Mouse (Mus musculus): ENCODE data around the gene Cinp. TPM values are rescaled to one million over a fixed set of nuclear protein-coding genes. Genes with fewer than 3 reads are reported as not detected.
A peak's percentile ranks its signal among the peaks of the same experiment; 100 is the strongest.

Cinp gene
- polyA plus RNA-seq, 1 experiment from 2014 or later, result 83.6 TPM

DNA sequence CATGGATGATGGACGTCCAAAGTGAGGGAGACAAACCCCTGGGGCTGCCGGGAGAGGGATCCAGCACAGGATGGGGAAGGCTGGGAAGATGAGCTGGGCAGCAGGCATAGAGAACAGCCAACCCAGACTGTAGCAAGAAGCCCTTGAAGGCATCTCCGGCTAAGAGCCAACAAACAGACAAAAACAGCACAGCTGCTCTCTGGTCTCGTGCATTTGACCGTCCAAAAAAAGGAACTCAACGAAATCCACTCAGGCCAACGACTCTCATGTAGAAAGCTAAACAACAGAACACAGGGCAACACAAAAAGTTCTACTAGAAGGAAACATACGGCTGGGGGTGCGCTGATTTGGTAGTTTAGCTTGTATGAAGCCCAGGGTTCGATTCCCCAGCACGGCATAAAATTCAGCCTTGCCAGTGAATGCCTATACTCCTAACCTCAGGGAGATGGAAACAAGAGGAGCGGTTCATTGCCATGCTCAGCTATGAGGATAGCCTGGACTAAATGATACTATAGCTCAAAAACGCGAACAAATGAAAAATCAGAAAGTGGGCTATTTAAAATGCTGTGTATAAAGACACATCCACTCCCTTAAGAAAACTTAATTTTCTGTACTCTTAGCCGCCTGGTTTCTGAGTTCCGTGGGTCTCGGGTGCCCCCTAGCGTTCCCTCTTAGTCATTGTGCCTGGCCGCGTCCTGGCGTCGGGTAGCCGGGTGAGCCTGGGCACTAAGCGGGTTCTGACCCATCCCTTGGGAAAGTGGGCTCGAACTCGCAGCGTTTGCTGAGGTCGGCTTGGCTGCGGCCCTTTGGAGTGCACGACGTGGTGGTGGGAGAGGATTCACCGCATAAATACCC lies 45.5 kb downstream of the Cinp start:
- no peak for ATAC-seq (ENCODE audit: low FRiP score, low read depth)
- H3K4me3 ChIP-seq, result peak overlapping the region; percentile 36
- peaks cover 17% of the 10 kb centered on the region for H3K27me3 ChIP-seq
- H3K36me3 ChIP-seq, result no peaks in the 10 kb centered on the region
- peaks cover 39% of the 10 kb centered on the region for H3K4me1 ChIP-seq (replicated peaks)
- 21% methylated on average over 32 of the region's 32 CpGs for WGBS
- no peak overlapping the region for H3K9ac ChIP-seq
- no peak overlapping the region for H3K27ac ChIP-seq (replicated peaks)
- H3K4me2 ChIP-seq, result peak overlapping the region; percentile 59
- H3K9me3 ChIP-seq, result no peaks in the 10 kb centered on the region

DNA sequence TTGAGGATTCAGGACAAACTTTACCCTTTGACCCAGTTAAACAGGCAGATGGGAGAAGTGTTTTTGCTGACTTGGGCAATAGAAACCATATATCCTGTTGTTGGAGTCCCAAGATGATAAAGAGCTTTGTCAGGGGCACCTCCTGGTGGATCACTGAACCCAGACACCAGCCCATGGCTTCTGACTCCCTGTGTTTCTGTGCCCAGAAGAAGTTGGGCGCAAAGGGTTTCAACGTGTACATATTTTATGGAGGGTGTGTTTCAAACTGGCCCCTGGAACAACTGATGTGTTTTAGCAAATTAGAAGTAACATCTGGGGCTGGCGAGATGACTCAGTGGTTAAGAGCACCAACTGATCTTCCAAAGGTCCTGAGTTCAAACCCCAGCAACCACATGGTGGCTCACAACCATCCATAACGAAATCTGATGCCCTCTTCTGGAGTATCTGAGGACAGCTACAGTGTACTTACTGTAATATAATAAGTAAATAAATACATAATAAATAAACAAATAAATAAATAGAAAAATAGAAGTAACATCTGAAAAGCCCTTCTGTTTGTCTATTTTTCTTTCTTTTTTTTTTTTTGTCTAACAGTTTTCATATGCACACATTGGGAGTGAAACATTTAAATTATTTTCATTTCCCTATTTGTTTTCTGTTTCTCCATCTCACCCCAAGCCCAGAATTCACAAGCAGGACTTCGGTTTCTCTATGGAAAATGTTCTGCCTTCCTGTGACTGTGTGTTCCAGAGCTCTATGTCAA lies 47.0 kb downstream of the Cinp start:
- Histone ChIP-seq H3K27me3 (peaks cover 14% of the 10 kb centered on the region), H3K4me3 (no peak overlapping the region), H3K36me3 (no peaks in the 10 kb centered on the region), H3K4me2 (no peak overlapping the region), H3K4me1 (replicated peaks) (peaks cover 48% of the 10 kb centered on the region), H3K27ac (replicated peaks) (no peak overlapping the region), H3K9me3 (no peaks in the 10 kb centered on the region), H3K9ac (no peak overlapping the region)
- ATAC-seq (ENCODE audit: low FRiP score, low read depth), result no peak
- 69% methylated on average over 5 of the region's 5 CpGs for WGBS

DNA sequence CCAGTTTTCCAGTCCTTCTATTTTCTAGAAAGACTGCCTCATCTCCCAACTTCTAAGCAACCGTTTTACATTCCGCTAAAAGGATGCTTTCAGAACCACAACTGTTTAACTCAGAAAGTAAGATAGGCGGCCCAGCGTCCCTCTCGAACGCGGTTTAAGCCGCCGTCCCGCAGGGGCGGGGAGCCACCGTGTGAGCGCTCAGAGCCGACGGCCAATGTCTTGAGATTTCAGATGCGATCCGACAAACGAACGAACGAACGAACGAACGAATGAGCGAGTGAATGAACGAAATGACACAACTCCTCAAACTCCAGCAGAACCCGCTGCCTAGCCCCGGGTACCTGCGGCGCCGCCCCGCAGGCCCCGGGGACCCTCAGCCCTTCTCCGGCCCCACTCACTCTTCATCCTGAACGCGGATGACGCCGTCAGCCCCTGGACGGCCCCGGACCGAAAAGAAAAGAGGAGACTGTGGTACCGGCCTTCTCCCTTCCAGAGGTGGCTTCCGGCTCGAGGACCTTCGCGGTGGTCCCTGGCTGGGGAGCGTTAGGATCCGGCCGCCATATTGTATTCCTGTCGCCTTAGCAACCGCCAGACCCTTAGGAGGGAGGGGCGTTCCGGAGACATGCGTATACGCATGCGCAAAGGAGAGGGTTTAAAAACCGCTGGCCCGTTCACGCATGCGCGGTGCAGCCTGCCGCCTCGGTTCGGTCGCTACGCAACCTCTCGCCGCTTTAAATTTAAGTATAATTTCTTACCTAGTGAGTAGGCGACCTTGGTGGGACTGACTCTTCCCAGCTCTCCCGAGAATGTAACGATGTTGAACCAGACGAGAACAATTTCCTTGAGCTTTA lies 48.4 kb downstream of the Cinp start, which contains the start of gene Mok:
TSS of gene Mok (minus strand) at position 592 of the 851 bp plus-strand sequence.
- peak within 1 kb of the TSS; percentile 80 for H3K4me3 ChIP-seq
- no peaks in the 10 kb centered on the region for H3K9me3 ChIP-seq
- H3K4me1 ChIP-seq (replicated peaks), result peaks cover 47% of the 10 kb centered on the region
- H3K36me3 ChIP-seq, result no peaks in the 10 kb centered on the region
- 0 out of 2 replicates have a peak, but pooled peaks cover 2% of the 10 kb centered on the region for H3K27me3 ChIP-seq
- under 1% methylated on average over 71 of the region's 71 CpGs for WGBS
- peak within 1 kb of the TSS; percentile 63 for H3K9ac ChIP-seq
- peak; percentile 88 for ATAC-seq (ENCODE audit: low FRiP score, low read depth)
- peak within 1 kb of the TSS; percentile 77 for H3K27ac ChIP-seq (replicated peaks)
- H3K4me2 ChIP-seq, result peak within 1 kb of the TSS; percentile 64

DNA sequence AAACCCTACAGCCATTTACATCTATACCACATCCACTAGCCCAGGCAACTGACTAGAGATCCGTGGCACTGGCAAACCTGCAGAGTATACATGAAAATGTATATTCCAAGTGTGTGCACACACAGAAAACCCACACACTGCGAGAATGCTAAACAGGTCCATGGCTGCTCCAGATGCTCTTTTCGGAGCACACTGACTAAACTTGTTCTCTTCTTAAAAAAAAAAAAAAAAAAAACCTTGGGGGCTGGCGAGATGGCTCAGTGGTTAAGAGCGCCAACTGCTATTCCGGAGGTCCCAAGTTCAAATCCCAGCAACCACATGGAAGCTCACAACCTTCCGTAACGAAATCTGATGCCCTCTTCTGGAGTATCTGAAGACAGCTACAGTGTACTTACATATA lies 51.1 kb downstream of the Cinp start:
- H3K27ac ChIP-seq (replicated peaks), result peak overlapping the region; percentile 65; the same call in 1 of the 2 replicates
- no peaks in the 10 kb centered on the region for H3K9me3 ChIP-seq
- H3K4me1 ChIP-seq (replicated peaks), result peaks cover 29% of the 10 kb centered on the region
- no peak overlapping the region for H3K9ac ChIP-seq
- 87% methylated on average over 8 of the region's 8 CpGs for WGBS
- no peaks in the 10 kb centered on the region for H3K27me3 ChIP-seq
- no peak for ATAC-seq (ENCODE audit: low FRiP score, low read depth)
- no peak overlapping the region for H3K4me3 ChIP-seq
- no peaks in the 10 kb centered on the region for H3K36me3 ChIP-seq
- no peak overlapping the region for H3K4me2 ChIP-seq

DNA sequence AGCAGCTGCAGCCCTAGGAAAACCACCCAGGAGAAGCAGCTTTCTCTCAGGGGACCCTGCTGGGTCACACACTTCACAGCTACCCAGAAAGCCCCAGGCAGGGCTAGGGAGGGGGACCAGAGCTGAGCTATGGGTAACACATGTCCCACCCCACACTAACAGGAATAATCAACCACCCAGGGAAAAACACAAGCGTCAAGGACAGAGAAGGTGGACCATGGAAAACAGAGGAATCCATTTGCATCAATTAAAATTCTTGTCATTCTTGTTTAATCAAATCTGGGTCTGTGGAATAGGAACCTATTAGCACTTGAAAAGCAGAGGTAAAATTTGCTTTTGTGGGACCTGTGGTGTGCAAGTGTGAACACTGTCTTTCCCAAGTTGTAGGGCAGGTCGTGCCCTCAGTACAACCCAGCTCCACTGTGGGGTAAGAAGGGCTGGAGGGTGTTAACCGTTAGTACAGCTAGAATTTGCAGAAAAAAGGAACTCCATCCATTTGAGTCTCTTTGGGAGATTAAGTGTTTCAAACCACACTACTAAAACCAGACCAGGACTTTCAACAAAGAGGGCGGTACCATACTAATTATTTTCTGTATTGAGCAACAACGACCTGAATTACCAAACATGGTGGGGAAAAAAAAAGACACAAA lies 51.6 kb downstream of the Cinp start:
- H3K36me3 ChIP-seq, result no peaks in the 10 kb centered on the region
- H3K9me3 ChIP-seq, result no peaks in the 10 kb centered on the region
- H3K27ac ChIP-seq (replicated peaks), result peak overlapping the region; percentile 65
- H3K4me1 ChIP-seq (replicated peaks), result peaks cover 29% of the 10 kb centered on the region
- no peaks in the 10 kb centered on the region for H3K27me3 ChIP-seq
- peak overlapping the region; percentile 35 for H3K4me2 ChIP-seq
- 0 out of 2 replicates have a peak overlapping the region, but pooled peaks have one; percentile 4 for H3K9ac ChIP-seq
- no peak for ATAC-seq (ENCODE audit: low FRiP score, low read depth)
- no peak overlapping the region for H3K4me3 ChIP-seq
- WGBS, result 32% methylated on average over 5 of the region's 5 CpGs

DNA sequence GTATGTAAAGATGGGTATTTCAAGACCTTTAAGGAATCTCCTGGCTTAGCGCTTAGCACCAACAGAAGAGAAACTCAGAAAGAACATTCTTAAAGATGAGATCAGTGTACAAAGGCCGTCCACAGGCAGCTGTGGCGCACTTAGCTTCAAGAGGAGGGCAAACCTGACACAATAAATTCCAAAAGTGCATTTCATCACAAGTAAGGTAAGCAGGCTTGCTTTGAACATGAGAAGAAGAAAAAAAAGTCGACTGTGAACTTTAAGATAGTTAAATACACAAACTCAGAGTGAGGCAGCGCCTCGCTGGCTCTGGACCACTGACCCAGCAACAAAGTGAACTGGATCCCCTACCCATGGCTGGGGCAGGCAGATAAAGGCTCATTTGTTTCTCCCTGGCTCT lies 52.2 kb downstream of the Cinp start:
- no peaks in the 10 kb centered on the region for H3K27me3 ChIP-seq
- H3K4me1 ChIP-seq (replicated peaks), result peaks cover 29% of the 10 kb centered on the region
- 37% methylated on average over 6 of the region's 6 CpGs for WGBS
- H3K36me3 ChIP-seq, result no peaks in the 10 kb centered on the region
- peak overlapping the region; percentile 65 for H3K27ac ChIP-seq (replicated peaks)
- peak overlapping the region; percentile 35 for H3K4me2 ChIP-seq
- ATAC-seq (ENCODE audit: low FRiP score, low read depth), result no peak
- H3K9me3 ChIP-seq, result no peaks in the 10 kb centered on the region
- no peak overlapping the region for H3K4me3 ChIP-seq
- 0 out of 2 replicates have a peak overlapping the region, but pooled peaks have one; percentile 4 for H3K9ac ChIP-seq

DNA sequence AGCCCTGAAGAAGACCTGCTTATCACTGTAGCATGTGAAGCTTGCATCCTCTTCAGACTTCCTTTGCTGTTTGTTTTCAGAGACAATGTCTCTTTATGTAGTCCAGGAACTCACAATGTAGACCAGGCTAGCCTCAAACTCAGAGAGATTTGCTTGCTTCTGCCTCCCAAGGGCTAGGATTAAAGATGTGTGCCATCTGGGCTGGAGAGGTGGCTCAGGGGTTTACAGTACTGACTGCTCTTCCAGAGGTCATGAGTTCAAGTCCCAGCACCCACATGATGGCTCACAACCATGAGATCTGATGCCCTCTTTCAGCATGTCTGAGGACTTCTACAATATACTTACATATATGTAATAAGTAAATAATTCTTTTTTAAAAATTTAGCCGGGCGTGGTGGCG lies 53.8 kb downstream of the Cinp start:
- Histone ChIP-seq H3K27me3 (no peaks in the 10 kb centered on the region), H3K4me3 (no peak overlapping the region), H3K36me3 (no peaks in the 10 kb centered on the region), H3K9ac (no peak overlapping the region), H3K4me1 (replicated peaks) (peaks cover 21% of the 10 kb centered on the region), H3K27ac (replicated peaks) (no peak overlapping the region), H3K9me3 (no peaks in the 10 kb centered on the region), H3K4me2 (no peak overlapping the region)
- no peak for ATAC-seq (ENCODE audit: low FRiP score, low read depth)
- WGBS, result 97% methylated on average over 3 of the region's 3 CpGs

DNA sequence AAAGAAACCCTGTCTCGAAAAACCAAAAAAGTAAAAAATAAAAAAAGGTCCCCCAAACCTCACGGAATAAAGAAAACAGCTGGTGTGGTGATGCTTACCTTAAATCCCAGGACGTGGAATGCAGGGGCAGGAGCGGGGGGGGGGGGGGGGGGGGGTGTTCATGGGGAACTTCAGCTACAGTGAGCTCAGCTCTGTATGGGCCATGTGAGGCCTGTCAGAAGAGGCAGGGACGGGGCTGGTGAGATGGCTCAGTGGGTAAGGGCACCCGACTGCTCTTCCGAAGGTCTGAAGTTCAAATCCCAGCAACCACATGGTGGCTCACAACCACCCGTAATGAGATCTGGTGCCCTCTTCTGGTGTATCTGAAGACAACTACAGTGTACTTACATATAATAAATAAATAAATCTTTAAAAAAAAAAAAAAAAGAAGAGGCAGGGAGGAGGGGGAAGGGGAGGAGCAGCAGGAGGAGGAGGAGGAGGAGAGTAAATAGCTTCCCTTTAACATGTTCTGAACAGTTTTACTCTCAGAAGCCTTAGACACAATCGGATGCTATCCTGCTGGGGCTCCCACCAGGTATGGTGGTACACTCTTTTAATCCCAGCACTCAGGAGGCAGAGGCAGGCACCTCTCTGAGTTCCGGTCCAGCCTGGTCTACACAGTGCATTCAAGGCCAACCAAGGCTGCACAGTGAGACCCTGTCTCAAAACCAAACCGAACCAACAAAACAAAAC lies 58.5 kb downstream of the Cinp start:
- H3K27ac ChIP-seq (replicated peaks), result no peak overlapping the region
- H3K9ac ChIP-seq, result no peak overlapping the region
- no peaks in the 10 kb centered on the region for H3K27me3 ChIP-seq
- no peaks in the 10 kb centered on the region for H3K4me1 ChIP-seq (replicated peaks)
- H3K4me3 ChIP-seq, result no peak overlapping the region
- H3K9me3 ChIP-seq, result no peaks in the 10 kb centered on the region
- no peak for ATAC-seq (ENCODE audit: low FRiP score, low read depth)
- H3K4me2 ChIP-seq, result no peak overlapping the region
- 89% methylated on average over 9 of the region's 11 CpGs for WGBS
- peaks cover 3% of the 10 kb centered on the region; the same call in 1 of the 2 replicates for H3K36me3 ChIP-seq

DNA sequence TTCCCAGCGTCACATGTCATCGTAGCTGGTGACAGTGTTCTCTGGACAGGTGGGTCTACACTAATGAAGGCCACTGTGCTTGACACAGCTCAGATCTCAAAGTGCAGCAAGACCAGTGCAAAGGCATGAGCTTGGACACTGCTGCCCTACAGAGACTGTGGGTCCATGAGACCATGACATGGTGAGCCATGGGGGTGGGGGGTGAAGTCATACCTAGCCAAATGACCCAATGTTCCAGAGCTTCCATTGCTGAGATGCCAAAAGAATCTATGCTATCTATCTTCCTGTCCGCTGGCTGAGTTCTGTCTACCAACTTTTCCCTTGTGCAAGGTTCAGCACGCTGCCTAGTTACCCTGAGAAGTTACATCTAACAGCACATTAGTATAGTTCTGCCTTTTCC lies 60.0 kb downstream of the Cinp start:
- Histone ChIP-seq H3K9me3 (no peaks in the 10 kb centered on the region), H3K4me3 (no peak overlapping the region), H3K27ac (replicated peaks) (no peak overlapping the region), H3K9ac (no peak overlapping the region), H3K4me1 (replicated peaks) (no peaks in the 10 kb centered on the region), H3K4me2 (no peak overlapping the region), H3K27me3 (no peaks in the 10 kb centered on the region), H3K36me3 (peaks cover 3% of the 10 kb centered on the region; the same call in 1 of the 2 replicates)
- whole genome bisulfite sequencing, result 94% methylated on average over 4 of the region's 4 CpGs
- ATAC-seq (ENCODE audit: low FRiP score, low read depth), result no peak
